Mouse (Mus musculus) liver, postnatal 0 days (tissue): ENCODE measurements at regions not wholly inside any gene's neighbourhood (a gene's known extent, or its start where the extent isn't known, plus 50 kb on each side); places are given as distances from the start of the nearest gene placed in this dataset.

Experiments
- CTCF ChIP-seq: sonication (generic); IDR thresholded peaks from 2 replicates; pipeline ENCODE4 v1.5.1; 2016; ENCODE audit warnings: antibody characterized with exemption, low read depth
- EP300 ChIP-seq: IDR thresholded peaks from 2 replicates; pipeline ENCODE4 v1.6.1; 2016; ENCODE audit warnings: antibody characterized with exemption, low read depth, mild to moderate bottlenecking

GRCm38 (mm10) chr2:46913496-46913895, 1796.3 kb upstream of the Zeb2 start:
- TF ChIP-seq EP300 (no peak), CTCF (no peak)
